Mouse (Mus musculus): ENCODE measurements around the gene Gm5414. TPM values are rescaled to one million over a fixed set of nuclear protein-coding genes. Genes with fewer than 3 reads are reported as not detected.

The Gm5414 gene
- total RNA-seq (2021) = not detected

- DNase-seq = no peak
These were observed at the start of gene Gm5414 for GRCm38 (mm10) chr15:101627884-101628283. Gm5414 (minus strand) TSS chr15:101628188.

GRCm38 (mm10) chr15:101675978-101676377 is 48.0 kb upstream of the Gm5414 start:
- no peak for DNase-seq

- no peak for DNase-seq
These were observed 24.8 kb upstream of the Gm5414 start for GRCm38 (mm10) chr15:101652736-101653265.

GRCm38 (mm10) chr15:101647280-101647679 is 19.3 kb upstream of the Gm5414 start, which contains the start of gene Gm5478:
Gm5478 (minus strand) TSS chr15:101647380.
- no peak for DNase-seq

- no peak for DNase-seq
These were observed 28.9 kb downstream of the Gm5414 start for GRCm38 (mm10) chr15:101599123-101599522.

GRCm38 (mm10) chr15:101588216-101588615 is 39.8 kb downstream of the Gm5414 start:
- DNase-seq = no peak

- DNase-seq = no peak
These were observed 43.5 kb downstream of the Gm5414 start for GRCm38 (mm10) chr15:101584456-101584855.

- DNase-seq = no peak
These were observed 44.6 kb downstream of the Gm5414 start for GRCm38 (mm10) chr15:101583211-101583965.

- DNase-seq = no peak
These were observed 46.3 kb downstream of the Gm5414 start for GRCm38 (mm10) chr15:101581701-101582100.

- DNase-seq = no peak
These were observed 52.5 kb downstream of the Gm5414 start for GRCm38 (mm10) chr15:101575506-101575905.

Small RNA genes lying within 50 kb of the gene (microRNA-seq; reads per million reads assigned to microRNA genes)
- 0 reads per million in 2 experiments for gene Gm44383
- gene Gm44479 = 0 reads per million in 2 experiments

Other genes starting within 250 kb of the Gm5414 start
- gene Krt7, start 217.1 kb downstream of the Gm5414 start, total RNA-seq (2021) = not detected
- gene Krt87, start 189.4 kb downstream of the Gm5414 start, total RNA-seq (2021) = under 1 TPM; 0.48 to 0.77 TPM
- gene Krt88, start 180.4 kb downstream of the Gm5414 start, total RNA-seq (2021) = not detected
- gene Krt81, start 164.4 kb downstream of the Gm5414 start, total RNA-seq (2021) = not detected
- not detected for gene Krt86, start 154.7 kb downstream of the Gm5414 start, total RNA-seq (2021)
- gene Krt83, start 136.7 kb downstream of the Gm5414 start, total RNA-seq (2021) = not detected
- gene Gm49425, start 110.9 kb downstream of the Gm5414 start, total RNA-seq (2021) = not detected
- gene Krt84, start 95.4 kb downstream of the Gm5414 start, total RNA-seq (2021) = not detected
- gene Krt82, start 77.5 kb downstream of the Gm5414 start, total RNA-seq (2021) = not detected
- not detected for gene Krt90, start 65.2 kb downstream of the Gm5414 start, total RNA-seq (2021)
- gene Krt75, start 54.3 kb downstream of the Gm5414 start, total RNA-seq (2021) = not detected
- gene Gm5478, start 19.2 kb upstream of the Gm5414 start, total RNA-seq (2021) = not detected
- gene Krt6b, start 52.1 kb upstream of the Gm5414 start, total RNA-seq (2021) = not detected
- gene Krt6a, start 66.1 kb upstream of the Gm5414 start, total RNA-seq (2021) = not detected
- gene Krt5, start 84.7 kb upstream of the Gm5414 start, total RNA-seq (2021) = under 1 TPM; 0.56 to 0.85 TPM
- not detected for gene Krt71, start 114.9 kb upstream of the Gm5414 start, total RNA-seq (2021)
- gene Krt72, start 158.3 kb upstream of the Gm5414 start, total RNA-seq (2021) = not detected
- 1 to 10 TPM; 5.8 to 8.1 TPM for gene Krt73, start 174.2 kb upstream of the Gm5414 start, total RNA-seq (2021)
- 1 to 10 TPM; 4.6 to 6.4 TPM for gene Krt2, start 190.0 kb upstream of the Gm5414 start, total RNA-seq (2021)
- gene Krt1, start 222.6 kb upstream of the Gm5414 start, total RNA-seq (2021) = 1 to 10 TPM; 3.5 to 4.6 TPM
- gene Krt77, start 241.5 kb upstream of the Gm5414 start, total RNA-seq (2021) = 10 to 100 TPM in 1 of 2 experiments, 1 to 10 TPM in 1; 9.2 to 10.1 TPM

All from layer of hippocampus, postnatal 36 days (tissue).